Mouse (Mus musculus) mouse embryonic stem cell (cell line): ENCODE data around the gene Nrl.

Experiments used
- in situ Hi-C, 2 experiments: fragments of 300-500 bp; cut with MboI; formaldehyde crosslinking; loops; 1 replicate in 1 of 2; 3 replicates in 1 of 2; pipeline ENCODE4 v1.14.3; 2019 to 2020; ENCODE audit warnings: low sequenced_read_pairs in 2 of 2, low pct_unique_long_range_greater_than_20kb in 1 of 2, mixed read lengths in 1 of 2; ENCODE audit not compliant: unreplicated experiment in 1 of 2

Gene Nrl

GRCm38 (mm10) chr14:55495509-55496240 is 29.1 kb downstream of the Nrl start:
- in situ Hi-C loops, result no loop called here

GRCm38 (mm10) chr14:55492103-55492502 is 32.7 kb downstream of the Nrl start:
- in situ Hi-C loops, result no loop called here

GRCm38 (mm10) chr14:55491291-55491833 is 33.4 kb downstream of the Nrl start:
- in situ Hi-C loops, result no loop called here

- in situ Hi-C loops, result no loop called here
Measured at GRCm38 (mm10) chr14:55490361-55491201, 34.2 kb downstream of the Nrl start, which contains the start of gene Carmil3. TSS of gene Carmil3 (plus strand) at chr14:55490651.

DNA sequence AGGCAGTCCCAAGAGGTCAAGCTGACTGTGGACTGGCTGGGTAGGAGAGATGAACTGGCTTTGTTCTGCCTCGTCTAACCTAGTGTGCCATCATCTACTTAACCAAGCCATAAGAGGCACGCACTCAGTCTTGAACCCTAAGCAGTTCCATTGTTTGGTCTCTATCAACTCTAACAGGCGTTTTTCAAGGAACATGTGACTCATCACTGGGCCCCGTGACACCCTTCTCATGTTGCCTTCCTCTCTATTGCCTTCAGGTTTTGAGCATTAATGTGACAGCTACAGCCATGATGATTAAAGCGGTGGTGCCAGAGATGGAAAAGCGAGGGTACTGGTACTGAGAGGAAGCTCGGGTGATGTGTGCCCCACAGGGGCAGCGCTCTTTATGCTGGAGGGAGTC is 37.9 kb downstream of the Nrl start:
- in situ Hi-C loops, result no loop called here

GRCm38 (mm10) chr14:55484430-55485085 is 40.2 kb downstream of the Nrl start:
- in situ Hi-C loops, result no loop called here

GRCm38 (mm10) chr14:55479629-55480028 is 45.2 kb downstream of the Nrl start:
- in situ Hi-C loops, result no loop called here

- in situ Hi-C loops, result no loop called here
Measured at GRCm38 (mm10) chr14:55478651-55479599, 45.9 kb downstream of the Nrl start, which contains the start of gene Dhrs4. TSS of gene Dhrs4 (plus strand) at chr14:55478758.

GRCm38 (mm10) chr14:55477829-55478228 is 47.0 kb downstream of the Nrl start:
- in situ Hi-C loops, result no loop called here

GRCm38 (mm10) chr14:55477421-55477820 is 47.4 kb downstream of the Nrl start:
- in situ Hi-C loops, result no loop called here

GRCm38 (mm10) chr14:55475654-55476053 is 49.1 kb downstream of the Nrl start:
- in situ Hi-C loops, result no loop called here

GRCm38 (mm10) chr14:55470806-55471205 is 54.0 kb downstream of the Nrl start:
- in situ Hi-C loops, result no loop called here

- in situ Hi-C loops, result no loop called here
Measured at GRCm38 (mm10) chr14:55469821-55470220, 55.0 kb downstream of the Nrl start.

- in situ Hi-C loops, result no loop called here
Measured at GRCm38 (mm10) chr14:55469041-55469440, 55.7 kb downstream of the Nrl start.
